In the genomic region with DNA sequence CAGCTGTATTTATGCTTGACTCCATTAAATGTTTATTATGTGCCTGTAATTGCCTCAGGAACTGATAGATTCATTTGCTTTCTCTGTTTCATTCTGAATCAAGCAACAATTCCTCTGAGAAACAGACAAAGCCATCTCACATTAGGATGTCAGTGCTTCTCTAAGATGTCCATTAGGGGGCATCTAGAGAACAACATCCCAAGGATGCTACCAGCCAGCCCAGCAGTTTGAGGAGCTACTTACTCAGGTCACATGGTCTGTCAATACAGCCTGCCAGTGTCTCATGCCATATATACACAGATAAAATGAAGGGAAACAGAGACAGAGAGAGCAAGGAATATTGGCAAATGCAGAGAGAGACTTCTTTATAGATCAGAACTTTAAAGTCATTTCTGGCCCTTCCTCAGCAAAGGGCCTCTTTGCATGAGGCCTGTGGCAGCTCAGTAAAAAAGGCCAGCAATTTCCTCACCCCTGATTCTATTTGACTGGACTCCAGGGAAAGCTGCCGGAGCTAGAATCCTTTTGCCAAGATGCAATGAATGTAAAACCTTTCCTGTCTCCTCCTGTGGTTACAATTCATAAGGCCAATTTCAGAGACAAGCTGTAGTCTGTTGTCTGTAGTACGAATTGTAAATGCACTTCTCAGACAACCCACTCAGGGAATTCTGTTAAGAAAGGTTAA, we compare ENCODE assay signal across 14 mouse cellular contexts.
A peak's percentile ranks its signal among the peaks of the same experiment; 100 is the strongest.
DNase-seq lines count a peak whose midpoint lies in the region; ATAC-seq and TF ChIP-seq lines count a peak whose summit lies in the region.
"Had no signal": no experiment of that assay in that cellular context is flagged by ENCODE, and none has a peak within 500 bp of the region (broad histone marks: within the 10 kb centered on the region; RNA-seq: fewer than 3 reads in every experiment).

No protein-coding gene starts in this region.

- H3K4me1 ChIP-seq in midbrain, embryonic 16.5 days (ENCODE audit: control insufficient read depth, insufficient read depth, low read length), result 0 out of 2 replicates have a peak, but pooled peaks cover 2% of the 10 kb centered on the region

- TF ChIP-seq CTCF in left cerebral cortex, adult 2 months (IDR thresholded peaks at IDR 0.05), result peak; percentile 31

- intact Hi-C loops in left cerebral cortex, adult 2 months (cut with DNase I), result loop anchor here (10.0 kb wide), 1 partner anchor 130 kb away; no protein-coding TSS in a partner anchor
- intact Hi-C loops in gastrocnemius, postnatal 14 days (cut with DNase I; ENCODE audit: low total_unique reads), result no loop called here

- H3K36me3 ChIP-seq in midbrain, embryonic 16.5 days (ENCODE audit: control insufficient read depth, insufficient read depth, low read length), result no peaks in the 10 kb centered on the region

- no peaks in the 10 kb centered on the region for H3K27me3 ChIP-seq in midbrain, embryonic 16.5 days (ENCODE audit: control insufficient read depth, insufficient read depth, low read depth, low read length)

- no peak overlapping the region for H3K27ac ChIP-seq in left cerebral cortex, adult 2 months
- no peak overlapping the region for H3K27ac ChIP-seq in midbrain, embryonic 16.5 days (ENCODE audit: low read length)
- H3K27ac ChIP-seq: liver, embryonic 14.5 days had no signal

- H3K4me3 ChIP-seq in left cerebral cortex, adult 2 months, result no peak overlapping the region
- H3K4me3 ChIP-seq in midbrain, embryonic 16.5 days (ENCODE audit: low read depth, low read length), result no peak overlapping the region

- H3K4me2 ChIP-seq in midbrain, embryonic 16.5 days (ENCODE audit: low read length), result no peak overlapping the region

- 47% methylated on average over 2 of the region's 2 CpGs for WGBS in midbrain, embryonic 16.5 days

- no peak overlapping the region for H3K9ac ChIP-seq in midbrain, embryonic 16.5 days (ENCODE audit: low read depth, low read length)
- H3K9ac ChIP-seq: liver, embryonic 14.5 days had no signal

- no peaks in the 10 kb centered on the region for H3K9me3 ChIP-seq in midbrain, embryonic 16.5 days (replicated peaks; ENCODE audit: control insufficient read depth, low read length, poor library complexity, severe bottlenecking)

- 0 out of 2 replicates have a peak, but pooled peaks have one; percentile 60 for ATAC-seq in midbrain, embryonic 16.5 days
- no peak for ATAC-seq in frontal cortex, adult (ENCODE audit: low TSS enrichment)

- DNase-seq in cerebellum, postnatal 14 days, result peak; percentile 35 to 60
- no peak for DNase-seq in cerebellum, adult 18-20 months
- no peak for DNase-seq in left cerebral cortex, adult 2 months (ENCODE audit: extremely low spot score in 1 of 2, low spot score in 2 of 2)
- DNase-seq in left cerebral cortex, adult 18-20 months (ENCODE audit: low spot score in 2 of 2), result no peak
- peak; percentile 1 for DNase-seq in R1 (ENCODE audit: low read depth, low spot score)
- DNase-seq in gastrocnemius, postnatal 14 days, result no peak
- DNase-seq: B cell, adult 2 months; kidney, postnatal 25 days; lung, postnatal 4 days; right cerebral cortex, adult 18-20 months; thymus, adult 2 months had no signal

Comparison
In these comparisons a context has a peak if more than half of its experiments do, and no peak if none do; other contexts are left out.
1. DNase-seq: peak in cerebellum, postnatal 14 days (2 of 2) and R1 (single experiment); none in cerebellum, adult 18-20 months (0 of 2), left cerebral cortex, adult 2 months (0 of 2), left cerebral cortex, adult 18-20 months (0 of 2) and gastrocnemius, postnatal 14 days (single experiment).